Mouse (Mus musculus) embryonic fibroblast, embryonic 13.5 days (primary cell): ENCODE measurements around the gene Nfx1. TPM values are rescaled to one million over a fixed set of nuclear protein-coding genes. Genes with fewer than 3 reads are reported as not detected.

Experiments used
- H3K27ac ChIP-seq: 2 replicates; pipeline ENCODE4 v1.5.1; 2012; ENCODE audit warnings: low read length, control low read depth, inconsistent platforms; ENCODE audit not compliant: insufficient read depth
- H3K4me1 ChIP-seq: 2 replicates; pipeline ENCODE4 v1.6.1; 2011; ENCODE audit warnings: low read length; ENCODE audit not compliant: control insufficient read depth, insufficient read depth
- H3K4me3 ChIP-seq: 2 replicates; pipeline ENCODE4 v1.5.1; 2011; ENCODE audit warnings: mild to moderate bottlenecking, control low read depth, low read length; ENCODE audit not compliant: insufficient read depth
- CTCF ChIP-seq: IDR thresholded peaks from 2 replicates; pipeline ENCODE4 v1.5.1; 2011; ENCODE audit warnings: mild to moderate bottlenecking, control low read depth, low read length, moderate library complexity, borderline replicate concordance; ENCODE audit not compliant: insufficient read depth
- POLR2A ChIP-seq: IDR thresholded peaks from 2 replicates; pipeline ENCODE4 v1.6.1; 2011; ENCODE audit warnings: low read depth, mild to moderate bottlenecking, control low read depth, low read length, moderate library complexity
- polyA plus RNA-seq: library from polyadenylated mRNA; stranded (reverse); fragments of >200 nt; gene quantifications from 2 replicates; pipeline ENCODE4 v1.2.4, GENCODE M21; 2011; ENCODE audit warnings: low read depth; ENCODE audit not compliant: missing spikeins, insufficient read length

Gene Nfx1
- polyA plus RNA-seq, 1 experiment = 70.6 TPM

DNA sequence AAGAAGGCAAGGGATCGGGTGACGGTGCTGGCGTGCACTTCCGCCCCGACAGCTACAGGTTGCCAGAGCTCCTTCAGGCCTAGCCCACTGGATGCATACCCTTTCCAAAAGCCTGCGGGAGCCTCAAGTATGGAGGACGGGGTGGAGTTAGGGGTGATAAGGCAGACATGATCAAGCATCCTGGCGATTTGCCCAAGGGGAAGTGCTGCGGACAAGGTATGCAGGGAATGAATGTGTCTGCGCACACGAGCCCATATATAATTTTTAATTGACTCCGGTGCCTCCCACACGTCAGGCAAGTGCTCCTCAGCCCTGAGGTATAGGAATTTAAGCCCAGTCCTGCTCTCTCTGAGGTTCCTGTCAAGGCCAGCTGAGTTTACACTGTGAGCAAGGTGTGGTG lies 84.4 kb downstream of the Nfx1 start:
- TF ChIP-seq CTCF (no peak), POLR2A (no peak)

DNA sequence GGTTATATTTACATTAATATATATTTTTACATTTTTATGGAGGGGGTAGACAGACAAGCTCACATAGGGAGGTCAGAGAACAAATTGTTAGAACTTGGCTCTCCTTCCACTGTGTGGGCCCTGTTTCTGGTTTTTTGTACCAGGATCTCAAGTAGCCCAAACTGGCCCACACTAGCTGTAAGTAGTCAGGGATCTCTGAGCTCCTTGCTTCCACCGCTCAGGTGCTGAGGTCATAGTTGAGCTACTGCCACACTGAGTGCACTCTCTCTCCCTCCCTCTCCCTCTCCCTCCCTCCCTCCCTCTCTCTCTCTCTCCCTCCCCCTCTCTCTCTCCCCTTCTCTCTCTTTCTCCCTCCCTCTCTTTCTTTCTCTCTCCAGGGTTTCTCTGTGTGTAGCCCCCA lies 85.5 kb downstream of the Nfx1 start:
- H3K27ac ChIP-seq = no peak overlapping the region
- H3K4me3 ChIP-seq = no peak overlapping the region
- H3K4me1 ChIP-seq = no peaks in the 10 kb centered on the region; the same call in 1 of the 2 replicates
- TF ChIP-seq POLR2A (no peak), CTCF (no peak)

More for the DNA sequence above, 84.4 kb downstream of the Nfx1 start:
- Histone ChIP-seq H3K4me3 (no peak overlapping the region), H3K27ac (no peak overlapping the region), H3K4me1 (no peaks in the 10 kb centered on the region; the same call in 1 of the 2 replicates)

DNA sequence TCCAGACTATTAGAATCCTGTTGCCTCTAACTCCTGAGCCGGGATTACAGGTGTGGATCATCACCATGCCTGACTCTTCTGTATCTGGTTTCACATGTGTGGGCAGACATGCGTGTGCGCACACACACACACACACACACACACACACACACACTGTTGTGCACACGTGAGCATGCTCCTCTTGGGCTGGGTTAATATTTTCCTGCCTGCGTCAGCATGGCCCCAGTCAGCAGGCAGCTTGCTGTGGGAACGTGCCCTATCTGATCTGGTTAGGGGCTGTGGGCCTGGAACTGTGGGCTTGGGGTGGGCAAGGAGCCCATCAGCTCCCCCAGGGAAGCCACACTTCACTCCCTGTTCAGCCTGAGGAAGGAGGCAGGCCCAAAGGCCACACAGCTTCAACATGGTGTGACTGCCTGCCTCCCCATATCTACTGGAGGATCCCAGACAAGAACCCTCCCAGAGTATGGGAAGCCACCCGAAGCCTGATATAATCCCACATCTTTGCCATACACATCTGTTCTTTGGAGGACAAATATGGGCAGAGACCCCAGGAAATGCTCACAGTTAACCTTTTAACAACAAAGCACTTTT lies 86.1 kb downstream of the Nfx1 start:
- TF ChIP-seq POLR2A (no peak), CTCF (no peak)
- no peak overlapping the region for H3K27ac ChIP-seq
- H3K4me1 ChIP-seq = no peaks in the 10 kb centered on the region; the same call in 1 of the 2 replicates
- H3K4me3 ChIP-seq = no peak overlapping the region

DNA sequence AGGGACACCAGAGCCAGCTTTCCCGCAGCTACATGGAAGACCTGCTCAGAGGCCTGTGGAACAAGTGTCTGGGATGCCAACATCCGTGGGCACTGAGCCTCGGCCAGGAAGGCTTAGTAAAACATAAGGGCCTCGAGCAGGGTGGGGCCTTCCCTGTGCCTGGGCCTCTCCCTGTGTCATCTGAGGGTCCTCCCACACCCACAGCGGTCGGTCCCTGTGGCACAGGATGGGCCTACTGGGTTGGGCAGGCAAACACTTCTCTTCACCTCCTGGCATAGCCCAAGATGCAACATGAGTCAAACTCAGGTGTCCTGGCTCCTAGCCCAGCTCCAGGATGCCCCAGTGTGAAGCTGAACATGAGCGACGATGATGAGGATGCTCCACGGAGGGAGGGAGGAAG lies 86.7 kb downstream of the Nfx1 start:
- no peak overlapping the region for H3K4me3 ChIP-seq

DNA sequence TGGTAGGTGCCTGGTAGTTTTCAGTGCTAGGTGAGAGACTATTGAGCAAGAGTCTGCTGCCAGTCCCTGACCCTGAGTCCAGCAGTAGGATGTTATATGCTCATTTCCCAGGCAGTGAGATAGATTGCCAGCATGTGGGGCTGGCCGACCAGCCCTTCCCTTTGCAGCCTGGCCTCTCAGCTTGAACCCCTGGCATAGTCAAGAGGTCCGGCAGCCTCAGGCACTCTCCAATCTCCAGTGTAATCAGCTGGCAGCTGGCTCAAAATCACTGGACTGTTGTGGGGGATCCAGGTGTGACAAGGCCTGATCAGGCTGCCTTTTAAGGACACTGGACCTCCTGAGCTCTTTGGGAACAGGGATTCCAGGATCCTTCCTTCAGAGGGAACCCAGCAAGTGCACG lies 92.6 kb downstream of the Nfx1 start:
- no peak for TF ChIP-seq CTCF
- TF ChIP-seq POLR2A = no peak
- Histone ChIP-seq H3K4me1 (no peaks in the 10 kb centered on the region), H3K4me3 (no peak overlapping the region), H3K27ac (no peak overlapping the region)

More for the DNA sequence above, 86.7 kb downstream of the Nfx1 start:
- Histone ChIP-seq H3K27ac (no peak overlapping the region), H3K4me1 (no peaks in the 10 kb centered on the region; the same call in 1 of the 2 replicates)
- TF ChIP-seq CTCF = no peak
- no peak for TF ChIP-seq POLR2A

DNA sequence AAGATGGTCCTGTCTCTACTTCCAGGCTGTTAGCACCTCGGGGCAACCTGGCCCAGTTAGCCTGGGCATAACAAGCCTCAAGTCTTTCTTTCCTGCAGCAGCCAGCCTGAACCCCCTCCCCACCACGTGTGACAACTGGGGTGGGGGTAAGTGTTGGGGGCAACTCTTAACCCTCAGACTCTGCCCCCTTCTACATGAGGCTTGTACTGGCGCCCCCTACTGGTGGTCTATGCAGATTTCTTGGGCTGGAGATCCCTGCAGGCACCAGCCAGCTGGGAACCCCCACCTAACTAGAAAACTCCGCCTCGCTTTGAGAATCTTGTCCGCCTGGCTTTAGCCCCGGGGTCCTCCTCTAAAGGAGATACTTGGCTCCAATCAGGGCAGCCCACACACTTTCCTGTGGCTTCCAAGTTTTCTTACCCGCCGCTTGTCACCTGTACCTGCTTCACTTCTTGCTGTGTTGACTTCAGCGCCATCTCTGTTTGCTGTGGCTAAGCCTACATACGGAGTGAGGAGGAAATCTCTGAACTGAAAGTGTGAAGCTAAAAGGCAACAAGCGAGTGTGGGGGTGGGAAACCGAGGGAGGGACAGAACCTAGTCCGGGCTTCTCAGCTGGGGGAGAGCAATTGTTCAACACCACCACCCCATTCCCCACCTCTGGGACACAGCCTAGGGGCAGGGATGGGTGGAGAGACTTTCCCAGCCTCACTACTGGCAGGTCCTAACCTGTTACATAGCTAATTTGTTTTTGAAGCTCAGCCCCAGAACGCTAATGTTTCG lies 93.4 kb downstream of the Nfx1 start:
- TF ChIP-seq CTCF (no peak), POLR2A (no peak)
- Histone ChIP-seq H3K4me3 (no peak overlapping the region), H3K27ac (no peak overlapping the region), H3K4me1 (no peaks in the 10 kb centered on the region)

DNA sequence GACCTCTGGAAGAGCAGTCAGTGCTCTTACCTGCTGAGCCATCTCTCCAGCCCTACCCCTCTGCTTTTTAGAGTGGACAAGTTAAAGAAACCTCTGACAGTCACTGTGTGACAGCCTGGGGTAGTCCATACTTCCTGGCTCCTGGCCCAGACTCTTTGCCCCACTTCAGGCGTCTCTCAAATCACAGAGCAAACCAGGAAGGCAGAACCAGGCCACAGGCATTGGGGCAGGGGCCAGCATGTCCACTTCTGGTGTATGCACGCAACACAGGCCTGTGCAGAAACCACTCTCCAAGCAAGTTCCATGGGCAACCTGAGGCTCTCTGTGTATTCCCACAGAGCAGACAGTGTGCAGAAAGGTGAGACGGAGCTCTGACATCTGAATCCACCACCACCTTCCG lies 94.5 kb downstream of the Nfx1 start:
- H3K4me1 ChIP-seq = no peaks in the 10 kb centered on the region
- H3K27ac ChIP-seq = no peak overlapping the region
- no peak overlapping the region for H3K4me3 ChIP-seq
- TF ChIP-seq POLR2A (no peak), CTCF (no peak)

DNA sequence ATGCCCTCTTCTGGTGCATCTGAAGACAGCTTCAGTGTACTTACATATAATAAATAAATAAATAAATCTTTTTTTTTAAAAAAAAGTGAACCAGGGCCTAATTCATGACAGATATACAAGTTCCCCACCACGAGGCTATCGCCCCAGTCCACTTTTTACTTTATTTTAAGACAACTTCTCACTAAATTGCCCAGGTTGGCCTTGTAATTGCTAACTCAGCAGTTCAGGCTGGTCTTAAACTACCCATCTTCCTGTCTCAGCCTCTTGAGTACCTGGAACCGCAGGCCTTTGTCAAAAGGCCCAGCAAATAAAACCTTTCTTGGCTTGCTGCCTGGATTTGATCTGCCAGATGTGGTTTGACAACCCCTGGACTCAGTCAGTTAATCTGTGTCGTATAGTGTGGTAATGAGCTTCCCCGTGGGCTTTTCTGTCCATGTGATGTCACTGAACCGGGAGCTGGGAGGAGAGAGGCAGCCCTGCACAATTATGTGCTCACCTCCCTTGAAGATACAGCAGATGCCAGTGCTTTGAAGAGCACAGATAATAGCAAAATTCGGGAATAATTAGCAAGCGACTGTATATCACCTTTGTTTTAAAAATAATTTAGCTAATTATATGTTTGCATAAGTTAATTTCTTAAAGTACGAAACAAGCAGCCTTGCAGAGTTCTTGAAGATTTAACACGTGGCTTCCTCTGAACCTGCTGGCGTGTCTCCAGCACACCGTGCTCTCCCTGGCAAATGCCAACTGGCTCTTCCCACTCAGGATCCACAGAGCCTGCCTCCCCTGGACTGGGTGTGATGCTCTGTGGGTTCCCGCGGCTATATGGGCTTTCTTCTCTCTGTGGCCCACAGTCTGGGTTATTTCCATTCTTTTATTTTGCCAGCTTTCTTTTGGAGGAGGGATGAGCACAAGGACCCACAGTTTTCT lies 101.1 kb downstream of the Nfx1 start:
- no peak overlapping the region for H3K27ac ChIP-seq
- no peak overlapping the region for H3K4me3 ChIP-seq
- TF ChIP-seq CTCF (no peak), POLR2A (no peak)
- H3K4me1 ChIP-seq = no peaks in the 10 kb centered on the region

DNA sequence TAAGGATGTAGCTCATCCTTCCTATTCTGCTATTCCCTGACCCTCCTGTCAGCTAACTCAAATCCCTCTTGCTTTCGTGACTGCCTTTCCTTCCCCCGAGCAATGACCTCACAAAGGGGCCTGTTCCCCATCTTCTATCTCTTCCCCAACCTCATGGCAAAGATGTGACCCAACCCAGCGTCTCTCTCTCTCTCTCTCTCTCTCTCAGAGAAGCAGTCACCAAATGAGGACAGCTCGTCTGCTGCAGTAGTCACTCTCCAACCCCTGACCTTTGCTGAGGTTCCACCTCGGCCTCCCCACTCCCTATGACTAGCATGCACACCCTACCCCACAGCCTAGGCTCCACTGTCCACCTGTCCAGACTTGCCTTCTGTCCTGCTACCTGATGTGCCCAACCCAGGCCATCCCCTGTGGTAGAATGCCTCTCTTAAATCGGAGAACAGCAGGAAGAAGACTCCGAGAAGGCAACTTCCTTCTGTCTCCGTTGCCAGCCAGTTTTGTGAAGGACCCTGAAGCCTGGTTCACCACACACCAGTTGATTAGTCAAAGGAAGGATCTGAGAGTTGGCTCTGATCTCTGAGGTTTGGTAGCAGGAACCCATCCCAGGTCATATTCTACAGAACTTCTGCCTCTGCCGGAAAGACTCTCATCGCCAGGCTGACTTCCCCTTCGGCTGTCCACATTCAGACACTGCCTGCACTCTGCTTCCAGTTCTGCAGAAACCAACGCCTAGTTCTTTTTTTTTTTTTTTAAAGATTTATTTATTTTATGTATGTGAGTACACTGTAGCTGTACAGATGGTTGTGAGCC lies 102.5 kb downstream of the Nfx1 start:
- TF ChIP-seq CTCF (no peak), POLR2A (no peak)
- Histone ChIP-seq H3K4me1 (no peaks in the 10 kb centered on the region), H3K4me3 (no peak overlapping the region), H3K27ac (no peak overlapping the region)
